Mouse (Mus musculus): Measurements from ENCODE around the gene Plekho1.
A peak's percentile ranks its signal among the peaks of the same experiment; 100 is the strongest.
"Not testable (repeated sequence)": the region's sequence is repeated elsewhere in the genome, so short reads cannot be mapped to it uniquely, and the experiment has no call there.

Gene Plekho1

GRCm38 (mm10) chr3:95955318-95955717 is 40.5 kb downstream of the Plekho1 start:
- no peaks in the 10 kb centered on the region for H3K36me3 ChIP-seq (ENCODE audit: control insufficient read depth, insufficient read depth, low read length, poor library complexity, severe bottlenecking)
- no peak for DNase-seq (ENCODE audit: low read depth, low spot score)
- no peaks in the 10 kb centered on the region for H3K27me3 ChIP-seq (ENCODE audit: control insufficient read depth, insufficient read depth, low read length, poor library complexity, severe bottlenecking)

- not testable (repeated sequence) for DNase-seq (ENCODE audit: low read depth, low spot score); H3K36me3 ChIP-seq (ENCODE audit: control insufficient read depth, insufficient read depth, low read length, poor library complexity, severe bottlenecking); H3K27me3 ChIP-seq (ENCODE audit: control insufficient read depth, insufficient read depth, low read length, poor library complexity, severe bottlenecking)
These were observed 41.1 kb downstream of the Plekho1 start for GRCm38 (mm10) chr3:95954648-95955173.

GRCm38 (mm10) chr3:95953522-95953921 is 42.3 kb downstream of the Plekho1 start:
- Histone ChIP-seq H3K36me3 (ENCODE audit: control insufficient read depth, insufficient read depth, low read length, poor library complexity, severe bottlenecking) (no peaks in the 10 kb centered on the region), H3K27me3 (ENCODE audit: control insufficient read depth, insufficient read depth, low read length, poor library complexity, severe bottlenecking) (no peaks in the 10 kb centered on the region)
- no peak for DNase-seq (ENCODE audit: low read depth, low spot score)

GRCm38 (mm10) chr3:95953023-95953422 is 42.8 kb downstream of the Plekho1 start:
- no peak for DNase-seq (ENCODE audit: low read depth, low spot score)
- H3K27me3 ChIP-seq (ENCODE audit: control insufficient read depth, insufficient read depth, low read length, poor library complexity, severe bottlenecking) = no peaks in the 10 kb centered on the region

GRCm38 (mm10) chr3:95951566-95951965 is 44.2 kb downstream of the Plekho1 start:
- DNase-seq (ENCODE audit: low read depth, low spot score); H3K27me3 ChIP-seq (ENCODE audit: control insufficient read depth, insufficient read depth, low read length, poor library complexity, severe bottlenecking); H3K36me3 ChIP-seq (ENCODE audit: control insufficient read depth, insufficient read depth, low read length, poor library complexity, severe bottlenecking): not testable (repeated sequence)

More at GRCm38 (mm10) chr3:95953023-95953422, 42.8 kb downstream of the Plekho1 start:
- H3K36me3 ChIP-seq (ENCODE audit: control insufficient read depth, insufficient read depth, low read length, poor library complexity, severe bottlenecking) = no peaks in the 10 kb centered on the region

- Histone ChIP-seq H3K36me3 (ENCODE audit: control insufficient read depth, insufficient read depth, low read length, poor library complexity, severe bottlenecking) (peaks cover 1% of the 10 kb centered on the region; the same call in 1 of the 2 replicates), H3K27me3 (ENCODE audit: control insufficient read depth, insufficient read depth, low read length, poor library complexity, severe bottlenecking) (no peaks in the 10 kb centered on the region)
- DNase-seq (ENCODE audit: low read depth, low spot score) = peak; percentile 95
These were observed 44.8 kb downstream of the Plekho1 start for GRCm38 (mm10) chr3:95950763-95951551.

- Histone ChIP-seq H3K27me3 (ENCODE audit: control insufficient read depth, insufficient read depth, low read length, poor library complexity, severe bottlenecking) (no peaks in the 10 kb centered on the region), H3K36me3 (ENCODE audit: control insufficient read depth, insufficient read depth, low read length, poor library complexity, severe bottlenecking) (peaks cover 2% of the 10 kb centered on the region)
- no peak for DNase-seq (ENCODE audit: low read depth, low spot score)
These were observed 47.5 kb downstream of the Plekho1 start for GRCm38 (mm10) chr3:95948325-95948724.

GRCm38 (mm10) chr3:95945731-95946240 is 50.0 kb downstream of the Plekho1 start:
- Histone ChIP-seq H3K36me3 (ENCODE audit: control insufficient read depth, insufficient read depth, low read length, poor library complexity, severe bottlenecking) (peaks cover 2% of the 10 kb centered on the region), H3K27me3 (ENCODE audit: control insufficient read depth, insufficient read depth, low read length, poor library complexity, severe bottlenecking) (no peaks in the 10 kb centered on the region)
- no peak for DNase-seq (ENCODE audit: low read depth, low spot score)

GRCm38 (mm10) chr3:95944742-95945141 is 51.1 kb downstream of the Plekho1 start:
- H3K36me3 ChIP-seq (ENCODE audit: control insufficient read depth, insufficient read depth, low read length, poor library complexity, severe bottlenecking) = peaks cover 2% of the 10 kb centered on the region
- no peak for DNase-seq (ENCODE audit: low read depth, low spot score)

GRCm38 (mm10) chr3:95943226-95943625 is 52.6 kb downstream of the Plekho1 start:
- DNase-seq (ENCODE audit: low read depth, low spot score) = no peak
- Histone ChIP-seq H3K27me3 (ENCODE audit: control insufficient read depth, insufficient read depth, low read length, poor library complexity, severe bottlenecking) (no peaks in the 10 kb centered on the region), H3K36me3 (ENCODE audit: control insufficient read depth, insufficient read depth, low read length, poor library complexity, severe bottlenecking) (peaks cover 4% of the 10 kb centered on the region)

More at GRCm38 (mm10) chr3:95944742-95945141, 51.1 kb downstream of the Plekho1 start:
- no peaks in the 10 kb centered on the region for H3K27me3 ChIP-seq (ENCODE audit: control insufficient read depth, insufficient read depth, low read length, poor library complexity, severe bottlenecking)

GRCm38 (mm10) chr3:95942749-95943148 is 53.1 kb downstream of the Plekho1 start:
- Histone ChIP-seq H3K36me3 (ENCODE audit: control insufficient read depth, insufficient read depth, low read length, poor library complexity, severe bottlenecking) (peaks cover 4% of the 10 kb centered on the region), H3K27me3 (ENCODE audit: control insufficient read depth, insufficient read depth, low read length, poor library complexity, severe bottlenecking) (no peaks in the 10 kb centered on the region)
- DNase-seq (ENCODE audit: low read depth, low spot score) = no peak

GRCm38 (mm10) chr3:95938835-95939234 is 57.0 kb downstream of the Plekho1 start:
- H3K36me3 ChIP-seq (ENCODE audit: control insufficient read depth, insufficient read depth, low read length, poor library complexity, severe bottlenecking) = peaks cover 12% of the 10 kb centered on the region
- DNase-seq (ENCODE audit: low read depth, low spot score) = peak; percentile 51

More at GRCm38 (mm10) chr3:95938835-95939234, 57.0 kb downstream of the Plekho1 start:
- H3K27me3 ChIP-seq (ENCODE audit: control insufficient read depth, insufficient read depth, low read length, poor library complexity, severe bottlenecking) = no peaks in the 10 kb centered on the region
